Mouse (Mus musculus) hindbrain, embryonic 10.5 days (tissue): Measurements from ENCODE around the gene Fam219b. TPM values are rescaled to one million over a fixed set of nuclear protein-coding genes. Genes with fewer than 3 reads are reported as not detected.
A peak's percentile ranks its signal among the peaks of the same experiment; 100 is the strongest.

Experiments
- DNase-seq: peaks from one replicate; pipeline ENCODE4 v3.0.0-alpha.2; 2017; ENCODE audit warnings: low spot score
- H3K27ac ChIP-seq: fragments of 300-500 bp; sonication (generic); 2 replicates; pipeline ENCODE4 v1.5.1; 2016; ENCODE audit warnings: mild to moderate bottlenecking, moderate library complexity
- H3K27me3 ChIP-seq: fragments of 300-500 bp; sonication (generic); 2 replicates; pipeline ENCODE4 v1.6.1; 2016; ENCODE audit warnings: mild to moderate bottlenecking; ENCODE audit not compliant: poor library complexity, insufficient read depth, severe bottlenecking
- H3K36me3 ChIP-seq: fragments of 300-500 bp; sonication (generic); 2 replicates; pipeline ENCODE4 v1.6.1; 2016; ENCODE audit warnings: mild to moderate bottlenecking, moderate library complexity
- H3K4me1 ChIP-seq: fragments of 300-500 bp; sonication (generic); replicated peaks from 2 replicates; pipeline ENCODE4 v1.6.1; 2016; ENCODE audit warnings: mild to moderate bottlenecking
- H3K4me3 ChIP-seq: fragments of 300-500 bp; sonication (generic); 2 replicates; pipeline ENCODE4 v1.5.1; 2016; ENCODE audit warnings: mild to moderate bottlenecking, moderate library complexity
- H3K9me3 ChIP-seq: fragments of 300-500 bp; sonication (generic); 2 replicates; pipeline ENCODE4 v1.6.1; 2016; ENCODE audit warnings: mild to moderate bottlenecking, moderate library complexity
- WGBS: fragments of 180-500 bp; shearing (Covaris S2); methylation state at CpG from one replicate; pipeline ENCODE4 v1.1.7; 2016; 5-methylcytosine and 5-hydroxymethylcytosine counted together
- polyA plus RNA-seq: library from polyadenylated mRNA; unstranded; fragments of >200 nt; fragmentation: Nextera tagmentation; extraction: Ambion mirVana; gene quantifications from 2 replicates; pipeline ENCODE4 v1.2.1, GENCODE M21; 2016

Gene Fam219b
- polyA plus RNA-seq, 1 experiment from 2014 or later = 16.1 TPM

DNA sequence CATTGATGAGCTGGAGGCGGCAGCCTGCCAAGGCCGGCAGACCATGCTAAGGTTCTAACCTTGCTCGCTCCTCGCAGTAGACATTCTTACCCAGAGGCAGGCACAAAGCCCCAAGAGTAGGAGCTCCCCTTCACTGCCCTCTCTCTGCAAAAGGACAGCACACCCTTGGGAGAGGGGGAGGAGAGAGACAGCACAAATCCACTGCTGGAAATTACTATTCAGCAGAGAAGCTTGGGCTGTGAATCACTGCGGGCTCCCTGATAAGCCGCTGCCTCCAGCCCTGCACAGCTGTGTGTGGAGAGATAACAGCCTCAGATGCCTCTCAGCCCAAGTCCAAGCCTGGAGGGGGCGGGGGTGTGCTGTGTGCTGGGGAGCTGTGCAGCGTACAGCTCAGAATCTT, 31.6 kb upstream of the Fam219b start:
- Histone ChIP-seq H3K36me3 (no peaks in the 10 kb centered on the region), H3K27me3 (peaks cover 67% of the 10 kb centered on the region), H3K9me3 (no peaks in the 10 kb centered on the region), H3K4me1 (peaks cover 58% of the 10 kb centered on the region), H3K4me3 (0 out of 2 replicates have a peak overlapping the region, but pooled peaks have one; percentile 14), H3K27ac (no peak overlapping the region)
- peak; percentile 44 for DNase-seq
- 8% methylated on average over 8 of the region's 8 CpGs for WGBS

DNA sequence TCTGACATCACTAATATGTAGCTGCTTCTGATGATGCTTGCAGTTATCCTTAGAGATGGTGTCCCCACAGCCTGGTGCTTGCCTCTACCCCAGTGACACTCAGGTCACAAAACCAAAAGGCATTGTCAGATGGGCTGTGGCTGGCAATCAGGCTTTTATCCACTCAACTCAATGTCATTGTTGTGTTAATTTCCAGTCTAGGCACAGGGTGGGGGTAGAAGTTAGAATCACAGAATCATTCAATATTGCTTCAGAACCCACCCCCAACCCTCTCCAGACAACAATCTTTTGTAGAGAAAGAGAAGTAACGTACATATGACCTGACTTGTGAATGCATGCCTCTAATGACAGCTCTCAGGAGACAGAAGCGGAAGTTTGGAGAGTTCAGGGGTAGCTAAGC, 26.8 kb upstream of the Fam219b start:
- DNase-seq = no peak
- Histone ChIP-seq H3K27ac (no peak overlapping the region), H3K27me3 (peaks cover 18% of the 10 kb centered on the region), H3K4me3 (no peak overlapping the region), H3K9me3 (no peaks in the 10 kb centered on the region), H3K36me3 (no peaks in the 10 kb centered on the region), H3K4me1 (peaks cover 15% of the 10 kb centered on the region)
- 47% methylated on average over 2 of the region's 2 CpGs for WGBS

DNA sequence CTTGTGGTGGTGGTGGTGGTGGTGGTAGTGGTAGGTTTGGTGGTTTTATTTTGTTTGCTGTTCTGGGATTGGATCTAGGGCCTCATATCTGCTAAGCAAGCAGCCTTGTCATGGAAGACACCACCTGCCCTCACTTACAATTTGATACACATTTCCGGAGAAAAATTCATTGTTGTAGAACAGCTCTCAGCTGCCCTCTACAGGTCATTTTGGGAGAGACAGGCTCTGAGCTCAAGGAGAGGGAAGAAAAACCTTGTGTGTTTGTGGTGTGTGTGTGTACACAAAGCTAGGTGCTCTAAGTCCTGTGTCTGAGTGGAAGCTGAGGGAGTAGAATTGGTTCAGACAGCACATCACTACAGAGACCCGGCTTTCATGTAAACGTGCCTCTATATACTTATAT, 20.2 kb upstream of the Fam219b start:
- peak overlapping the region; percentile 46 for H3K27ac ChIP-seq
- H3K36me3 ChIP-seq = no peaks in the 10 kb centered on the region
- no peak overlapping the region for H3K4me3 ChIP-seq
- DNase-seq = peak; percentile 73
- no peaks in the 10 kb centered on the region for H3K27me3 ChIP-seq
- H3K9me3 ChIP-seq = no peaks in the 10 kb centered on the region
- WGBS = 11% methylated on average over 3 of the region's 3 CpGs
- peaks cover 13% of the 10 kb centered on the region for H3K4me1 ChIP-seq

DNA sequence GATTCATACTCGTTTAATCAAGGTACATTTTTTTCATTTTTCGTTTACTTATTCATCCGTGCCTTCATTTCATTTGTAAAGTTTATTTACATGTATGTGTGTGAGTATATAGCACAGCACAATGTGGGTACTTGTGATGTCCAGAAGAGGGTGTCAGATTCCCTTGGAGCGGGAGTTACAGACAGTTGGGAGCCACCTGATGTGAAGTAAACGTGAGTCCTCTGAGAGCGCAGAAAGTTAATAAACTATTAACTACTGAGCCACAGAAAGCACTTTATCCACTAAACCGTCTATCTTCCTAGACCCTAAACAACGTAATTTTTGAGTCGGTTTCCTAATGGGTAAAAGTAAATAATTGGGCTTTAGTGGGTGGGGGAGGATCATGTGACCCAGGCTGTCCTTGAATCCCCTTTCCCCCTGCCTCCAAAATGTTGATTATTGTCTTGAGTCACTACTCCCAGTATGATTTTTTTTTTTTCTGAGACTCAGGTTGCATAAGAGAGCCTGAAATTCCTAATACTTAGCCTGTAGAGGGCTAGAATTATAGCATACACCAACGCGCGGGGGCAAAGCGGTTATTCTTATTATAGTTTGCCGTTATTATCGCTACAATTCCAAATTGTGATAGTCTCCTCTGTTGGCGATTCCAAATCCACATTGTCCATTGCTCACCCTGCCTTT, 16.8 kb upstream of the Fam219b start:
- no peak for DNase-seq
- H3K27ac ChIP-seq = peak overlapping the region; percentile 98
- WGBS = 24% methylated on average over 16 of the region's 16 CpGs
- peak overlapping the region; percentile 95 for H3K4me3 ChIP-seq
- peaks cover 33% of the 10 kb centered on the region for H3K4me1 ChIP-seq
- no peaks in the 10 kb centered on the region for H3K9me3 ChIP-seq
- H3K36me3 ChIP-seq = no peaks in the 10 kb centered on the region
- no peaks in the 10 kb centered on the region for H3K27me3 ChIP-seq

DNA sequence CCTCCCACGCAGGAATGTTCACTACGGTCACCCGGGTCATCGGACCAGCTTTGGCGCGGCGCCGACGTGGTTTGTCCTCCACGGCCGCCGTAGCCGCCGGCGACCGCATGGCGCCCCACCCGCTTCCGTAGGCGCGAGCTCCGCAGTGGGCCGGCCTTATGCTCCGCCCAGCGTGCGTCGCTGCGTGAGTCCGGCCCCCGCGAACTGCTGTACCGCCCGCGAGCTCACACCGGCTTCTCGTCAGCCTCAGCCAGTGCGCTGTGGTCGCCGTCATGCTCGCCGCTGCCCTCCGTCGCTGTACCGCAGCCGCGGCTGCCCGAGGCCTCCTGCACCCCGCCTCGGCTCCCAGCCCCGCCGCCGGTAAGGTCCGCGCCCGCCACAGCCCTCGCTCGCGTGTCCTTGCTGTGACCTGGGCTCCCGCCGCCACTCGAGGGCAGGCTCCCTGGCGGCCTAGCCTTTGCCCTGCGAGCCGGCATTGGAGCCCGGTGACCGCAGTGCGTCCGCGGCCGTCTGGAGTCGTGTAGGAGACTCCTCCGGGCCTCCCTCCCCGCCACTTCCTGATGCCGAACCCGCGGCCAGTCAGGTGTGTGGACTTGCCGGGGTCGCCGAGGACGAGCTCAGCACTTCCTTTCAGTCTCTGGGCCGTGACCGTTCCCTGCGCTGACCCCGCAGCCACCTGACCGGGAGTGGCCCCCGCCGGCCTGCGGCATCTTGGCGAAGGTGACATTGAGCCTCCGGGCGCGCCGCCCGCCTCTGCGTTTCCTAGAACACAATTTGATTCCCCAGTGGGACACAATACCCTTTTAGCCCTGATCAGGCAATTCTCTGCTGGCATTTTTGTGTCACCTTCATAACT, 16.0 kb upstream of the Fam219b start, which contains the start of gene Cox5a:
Gene Cox5a (plus strand): TSS at position 219 of the 856 bp plus-strand sequence.
- DNase-seq = peak; percentile 90
- Histone ChIP-seq H3K27ac (peak within 1 kb of the TSS; percentile 98), H3K9me3 (no peaks in the 10 kb centered on the region), H3K4me3 (peak within 1 kb of the TSS; percentile 95), H3K4me1 (peaks cover 33% of the 10 kb centered on the region), H3K27me3 (no peaks in the 10 kb centered on the region), H3K36me3 (no peaks in the 10 kb centered on the region)
- under 1% methylated on average over 95 of the region's 95 CpGs for WGBS

DNA sequence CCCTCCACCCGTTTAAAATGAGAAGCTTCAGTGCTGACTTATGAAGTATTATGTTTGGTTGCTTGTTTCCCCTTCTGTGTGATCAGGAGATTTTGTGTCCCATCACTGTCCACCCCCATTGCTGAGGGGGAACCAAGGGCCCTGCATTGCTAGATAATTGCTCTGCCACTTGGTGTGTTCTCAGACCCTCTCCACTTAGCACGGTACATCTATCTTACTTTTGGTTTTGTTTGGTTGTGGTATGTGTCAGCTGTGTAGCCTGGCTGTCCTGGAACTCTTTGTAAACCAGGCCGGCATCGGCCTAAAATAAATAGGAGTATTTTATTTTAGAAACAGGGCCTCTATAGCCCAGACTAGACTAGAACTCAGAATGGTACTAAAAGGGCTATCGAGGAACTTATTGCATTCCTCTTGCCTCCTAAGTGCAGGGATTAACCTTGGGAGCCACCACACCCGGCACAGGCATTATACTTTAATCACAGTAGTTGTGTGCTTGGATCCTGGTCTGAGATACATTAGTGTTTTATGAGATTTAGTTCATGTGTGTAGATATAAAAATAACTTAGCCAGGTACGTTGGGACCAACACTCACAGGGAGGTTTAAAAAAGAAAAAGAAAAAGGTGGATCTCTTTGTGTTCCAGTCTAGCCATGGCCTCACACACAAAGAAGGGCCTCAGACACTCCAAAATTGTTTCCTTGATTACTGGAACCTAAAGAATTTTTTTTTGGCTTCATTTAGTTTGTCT, 15.0 kb upstream of the Fam219b start:
- Histone ChIP-seq H3K4me3 (peak overlapping the region; percentile 95), H3K9me3 (no peaks in the 10 kb centered on the region), H3K36me3 (no peaks in the 10 kb centered on the region), H3K27me3 (no peaks in the 10 kb centered on the region), H3K27ac (peak overlapping the region; percentile 98), H3K4me1 (peaks cover 26% of the 10 kb centered on the region)
- no peak for DNase-seq
- WGBS = 59% methylated on average over 7 of the region's 7 CpGs

DNA sequence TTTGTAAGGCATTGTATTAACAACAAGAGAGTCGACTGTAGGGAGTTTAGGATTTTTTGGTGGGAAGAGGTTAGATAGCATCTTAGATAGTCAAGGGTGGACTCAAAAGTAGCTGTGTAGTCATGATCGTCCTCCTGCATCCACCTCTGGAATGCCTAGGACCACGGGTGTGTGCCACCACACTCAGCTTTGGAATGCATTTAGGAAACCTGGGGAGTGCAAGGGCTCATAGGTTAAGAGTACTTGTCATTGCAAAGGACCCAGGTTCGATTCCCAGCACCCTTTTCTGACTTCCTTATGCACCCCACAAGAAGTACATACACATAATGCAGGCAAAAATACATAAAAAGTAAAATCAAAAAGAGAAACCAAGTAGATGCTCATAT, 14.5 kb upstream of the Fam219b start:
- H3K4me1 ChIP-seq = peaks cover 25% of the 10 kb centered on the region
- 82% methylated on average over 4 of the region's 4 CpGs for WGBS

DNA sequence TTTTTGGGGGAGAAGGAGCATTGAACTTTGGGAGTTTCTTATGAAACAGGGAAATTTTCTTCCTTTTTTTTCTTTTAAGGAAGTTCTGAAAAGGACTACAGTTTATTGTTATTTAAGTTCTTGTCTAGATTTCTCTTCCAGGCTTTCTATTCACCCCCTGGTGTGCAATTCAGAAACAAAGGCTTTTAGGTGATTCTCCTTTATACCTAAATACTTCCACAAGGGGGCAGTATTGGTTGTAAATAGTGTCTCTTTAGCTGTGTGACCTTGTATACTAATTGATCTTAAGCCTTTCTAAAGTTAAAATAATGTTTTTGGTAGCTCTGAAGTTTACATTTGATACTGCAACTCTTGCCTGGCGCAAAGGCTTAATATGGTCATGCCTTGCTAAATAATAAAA, 13.6 kb upstream of the Fam219b start:
- whole genome bisulfite sequencing = 93% methylated on average over 1 of the region's 1 CpGs
- no peak overlapping the region for H3K4me3 ChIP-seq
- no peaks in the 10 kb centered on the region; the same call in 1 of the 2 replicates for H3K36me3 ChIP-seq
- no peaks in the 10 kb centered on the region for H3K9me3 ChIP-seq
- H3K27me3 ChIP-seq = no peaks in the 10 kb centered on the region
- peaks cover 28% of the 10 kb centered on the region for H3K4me1 ChIP-seq
- no peak overlapping the region for H3K27ac ChIP-seq
- no peak for DNase-seq

More for the DNA sequence above, 14.5 kb upstream of the Fam219b start:
- Histone ChIP-seq H3K27ac (no peak overlapping the region), H3K9me3 (no peaks in the 10 kb centered on the region), H3K36me3 (no peaks in the 10 kb centered on the region), H3K4me3 (peak overlapping the region; percentile 95), H3K27me3 (no peaks in the 10 kb centered on the region)
- DNase-seq = no peak

DNA sequence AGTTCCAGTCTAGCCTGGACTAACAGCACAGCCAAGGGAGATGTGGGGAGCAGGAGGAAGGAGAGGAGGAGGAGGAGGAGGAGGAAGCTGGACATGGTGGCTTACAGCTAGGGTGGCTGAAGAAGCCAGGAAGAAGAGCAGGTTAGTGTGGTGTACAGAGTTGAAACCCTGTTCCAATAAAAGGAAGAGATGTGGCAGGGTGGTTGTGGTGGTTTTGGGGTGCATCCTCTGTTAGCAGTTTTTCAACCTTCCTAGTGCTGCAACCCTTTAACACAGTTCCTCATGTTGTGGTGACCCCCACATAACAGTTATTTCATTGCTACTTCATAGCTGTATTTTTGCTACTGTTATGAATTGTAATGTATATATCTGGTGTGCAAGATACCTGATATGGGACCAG, 12.9 kb upstream of the Fam219b start:
- Histone ChIP-seq H3K27ac (no peak overlapping the region), H3K36me3 (peaks cover 7% of the 10 kb centered on the region), H3K9me3 (no peaks in the 10 kb centered on the region), H3K4me1 (peaks cover 29% of the 10 kb centered on the region), H3K4me3 (no peak overlapping the region), H3K27me3 (no peaks in the 10 kb centered on the region)
- DNase-seq = no peak

DNA sequence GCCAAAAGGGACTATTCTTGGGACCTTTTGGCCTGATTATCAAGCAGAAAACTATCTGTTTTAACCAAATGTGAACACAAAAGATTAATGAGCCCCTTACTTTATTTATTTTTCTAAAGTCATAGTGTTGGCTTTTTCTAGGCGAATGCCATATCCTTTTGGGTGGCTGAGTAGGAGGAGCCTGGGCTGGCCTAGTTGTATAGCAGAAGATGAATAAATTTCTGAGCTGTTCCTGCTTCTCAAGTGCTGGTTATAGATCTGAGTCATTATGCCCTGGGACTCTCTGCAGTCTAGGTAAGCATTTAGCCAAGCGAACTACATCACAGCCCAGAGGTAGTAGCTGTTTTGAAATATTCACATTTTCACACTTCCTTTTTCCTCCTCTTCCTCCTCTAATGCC, 11.8 kb upstream of the Fam219b start:
- Histone ChIP-seq H3K9me3 (no peaks in the 10 kb centered on the region), H3K36me3 (peaks cover 17% of the 10 kb centered on the region), H3K4me3 (no peak overlapping the region), H3K27me3 (no peaks in the 10 kb centered on the region), H3K4me1 (peaks cover 29% of the 10 kb centered on the region), H3K27ac (no peak overlapping the region)
- DNase-seq = no peak
- WGBS = 93% methylated on average over 2 of the region's 2 CpGs

DNA sequence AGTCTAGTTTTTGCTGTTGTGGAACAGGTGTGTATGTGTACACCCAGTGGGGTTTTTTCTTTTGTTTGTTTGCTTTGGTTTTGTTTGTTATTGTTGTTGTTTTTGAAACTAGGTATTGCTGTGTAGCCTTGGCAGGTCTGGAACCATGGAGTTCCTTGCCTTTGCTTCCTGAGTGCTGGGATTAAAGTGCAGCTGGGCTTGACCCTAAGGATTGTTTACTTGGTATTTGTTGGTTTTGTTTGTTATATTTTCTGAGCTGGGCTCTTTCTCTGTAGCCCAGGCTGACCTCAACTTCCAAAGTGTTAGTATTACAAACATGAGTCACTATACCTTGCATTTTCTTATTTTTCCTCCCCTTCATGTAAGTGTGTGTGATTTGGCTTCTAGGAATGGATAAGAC, 10.9 kb upstream of the Fam219b start:
- DNase-seq = no peak
- H3K27me3 ChIP-seq = no peaks in the 10 kb centered on the region
- no peak overlapping the region for H3K27ac ChIP-seq
- peaks cover 25% of the 10 kb centered on the region for H3K36me3 ChIP-seq
- no peaks in the 10 kb centered on the region for H3K9me3 ChIP-seq
- H3K4me3 ChIP-seq = no peak overlapping the region
- H3K4me1 ChIP-seq = peaks cover 29% of the 10 kb centered on the region

DNA sequence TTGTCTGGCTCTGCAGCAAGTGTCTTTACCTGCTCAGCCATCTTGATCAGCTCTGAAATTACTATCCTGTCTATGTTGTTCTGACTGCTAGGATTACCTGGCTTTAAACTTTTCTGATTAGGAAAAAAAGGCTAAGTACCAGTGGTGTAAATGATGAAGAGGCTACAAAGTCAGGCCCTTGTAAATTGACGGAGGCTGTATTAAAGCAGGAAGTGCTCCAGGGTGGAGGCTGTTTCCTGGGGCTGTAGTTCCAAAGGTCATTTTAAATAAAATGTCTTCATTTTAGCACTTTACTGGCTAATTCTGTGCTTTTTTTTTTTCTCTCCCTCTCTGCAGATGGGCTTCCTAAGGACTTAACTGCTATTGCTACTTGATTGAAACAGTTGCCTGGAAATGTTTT, 5.4 kb upstream of the Fam219b start:
- no peaks in the 10 kb centered on the region for H3K27me3 ChIP-seq
- no peak for DNase-seq
- 81% methylated on average over 1 of the region's 1 CpGs for WGBS
- peaks cover 8% of the 10 kb centered on the region for H3K4me1 ChIP-seq
- no peaks in the 10 kb centered on the region for H3K9me3 ChIP-seq
- no peak overlapping the region for H3K27ac ChIP-seq
- H3K4me3 ChIP-seq = no peak overlapping the region
- peaks cover 63% of the 10 kb centered on the region for H3K36me3 ChIP-seq

DNA sequence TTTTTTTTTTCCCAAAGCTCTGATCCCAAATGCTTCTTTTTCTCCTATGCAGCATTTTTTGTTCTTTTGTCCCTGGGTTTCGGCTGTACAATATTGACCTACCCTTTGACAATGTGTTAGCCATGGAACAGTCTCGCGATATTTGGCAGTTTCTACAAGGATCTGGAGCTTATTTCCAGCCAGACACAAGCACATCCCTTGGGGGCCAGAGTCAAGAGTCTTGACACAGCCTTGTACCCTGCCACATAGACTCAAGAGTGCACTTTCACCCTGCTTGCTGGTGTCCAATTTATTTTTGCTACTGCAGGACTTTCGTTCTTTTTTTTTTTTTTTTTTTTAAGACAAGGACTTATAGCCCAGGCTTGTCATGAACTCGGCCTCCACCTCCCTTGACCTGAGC, 966 bp upstream of the Fam219b start:
- H3K4me1 ChIP-seq = peaks cover 28% of the 10 kb centered on the region
- DNase-seq = no peak
- 87% methylated on average over 5 of the region's 5 CpGs for WGBS
- H3K27ac ChIP-seq = no peak overlapping the region
- peaks cover 65% of the 10 kb centered on the region for H3K36me3 ChIP-seq
- H3K27me3 ChIP-seq = no peaks in the 10 kb centered on the region
- H3K9me3 ChIP-seq = no peaks in the 10 kb centered on the region
- H3K4me3 ChIP-seq = peak overlapping the region; percentile 94; the same call in 1 of the 2 replicates
